Mouse (Mus musculus): ENCODE data around the gene Clip3. TPM values are rescaled to one million over a fixed set of nuclear protein-coding genes. Genes with fewer than 3 reads are reported as not detected.

Gene Clip3
- polyA plus RNA-seq, 1 experiment from 2014 or later: not detected

Other genes with a start within 250 kb of the Clip3 start
- 1.3 to 1.7 TPM (median 1.5 TPM) in 3 replicates for gene Zfp14, start 240.3 kb upstream of the Clip3 start, polyA plus RNA-seq (2018)
- gene Zfp82, start 218.8 kb upstream of the Clip3 start, polyA plus RNA-seq (2018): 2.3 to 2.6 TPM (median 2.5 TPM) in 3 replicates
- gene Gm26920, start 201.3 kb upstream of the Clip3 start, polyA plus RNA-seq (2018): not detected in 3 replicates
- 1.9 to 2.1 TPM (median 2.0 TPM) in 3 replicates for gene Zfp566, start 201.2 kb upstream of the Clip3 start, polyA plus RNA-seq (2018)
- gene Zfp260, start 197.0 kb upstream of the Clip3 start, polyA plus RNA-seq (2018): 12.5 to 26.3 TPM (median 21.7 TPM) in 3 replicates
- 4.3 to 6.3 TPM (median 4.8 TPM) in 3 replicates for gene Zfp382, start 169.8 kb upstream of the Clip3 start, polyA plus RNA-seq (2018)
- 17.2 to 34.1 TPM (median 30.3 TPM) in 3 replicates for gene Zfp146, start 122.0 kb upstream of the Clip3 start, polyA plus RNA-seq (2018)
- 6.1 to 9.1 TPM (median 8.4 TPM) in 3 replicates for gene Cox7a1, start 107.6 kb upstream of the Clip3 start, polyA plus RNA-seq (2018)
- gene Capns1, start 92.9 kb upstream of the Clip3 start, polyA plus RNA-seq (2018): 404 to 602 TPM (median 510 TPM) in 3 replicates
- gene Polr2i, start 59.8 kb upstream of the Clip3 start, polyA plus RNA-seq (2018): 34.2 to 47.5 TPM (median 41.3 TPM) in 3 replicates
- 57.6 to 136 TPM (median 89.3 TPM) in 3 replicates for gene Tbcb, start 59.5 kb upstream of the Clip3 start, polyA plus RNA-seq (2018)
- gene Ovol3, start 56.0 kb upstream of the Clip3 start, polyA plus RNA-seq (2018): not detected in 3 replicates
- gene Thap8, start 11.6 kb upstream of the Clip3 start, polyA plus RNA-seq (2018): 0.34 to 0.72 TPM in 2 of 3 replicates, not detected in the other
- 10.4 to 24.4 TPM (median 15.1 TPM) in 3 replicates for gene Wdr62, start 11.3 kb upstream of the Clip3 start, polyA plus RNA-seq (2018)
- 16.1 to 25.9 TPM (median 25.1 TPM) in 3 replicates for gene Alkbh6, start 17.0 kb downstream of the Clip3 start, polyA plus RNA-seq (2018)
- 0.30 to 0.82 TPM (median 0.74 TPM) in 3 replicates for gene Syne4, start 23.1 kb downstream of the Clip3 start, polyA plus RNA-seq (2018)
- 0.33 to 0.57 TPM (median 0.33 TPM) in 3 replicates for gene E130208F15Rik, start 30.0 kb downstream of the Clip3 start, polyA plus RNA-seq (2018)
- 4.6 to 6.7 TPM (median 5.0 TPM) in 3 replicates for gene Sdhaf1, start 32.2 kb downstream of the Clip3 start, polyA plus RNA-seq (2018)
- gene Lrfn3, start 71.0 kb downstream of the Clip3 start, polyA plus RNA-seq (2018): 0.07 TPM in 1 of 3 replicates, not detected in the others
- 2,505 to 4,301 TPM (median 3,819 TPM) in 3 replicates for gene Tyrobp, start 122.0 kb downstream of the Clip3 start, polyA plus RNA-seq (2018)
- 9.3 to 40.5 TPM (median 34.0 TPM) in 3 replicates for gene Hcst, start 128.1 kb downstream of the Clip3 start, polyA plus RNA-seq (2018)
- 3.2 to 8.3 TPM (median 6.3 TPM) in 3 replicates for gene Nfkbid, start 130.0 kb downstream of the Clip3 start, polyA plus RNA-seq (2018)
- 0.67 to 1.3 TPM (median 0.75 TPM) in 3 replicates for gene Aplp1, start 153.8 kb downstream of the Clip3 start, polyA plus RNA-seq (2018)
- not detected in 3 replicates for gene Kirrel2, start 166.0 kb downstream of the Clip3 start, polyA plus RNA-seq (2018)
- gene Nphs1, start 166.6 kb downstream of the Clip3 start, polyA plus RNA-seq (2018): not detected in 3 replicates
- not detected in 3 replicates for gene Prodh2, start 201.9 kb downstream of the Clip3 start, polyA plus RNA-seq (2018)
- 0.09 to 0.30 TPM (median 0.16 TPM) in 3 replicates for gene Arhgap33, start 243.3 kb downstream of the Clip3 start, polyA plus RNA-seq (2018)

Data from macrophage (primary cell).